Mouse (Mus musculus) midbrain, embryonic 14.5 days (tissue): ENCODE results near the gene 1810010H24Rik. TPM values are rescaled to one million over a fixed set of nuclear protein-coding genes. Genes with fewer than 3 reads are reported as not detected.
"Not testable (repeated sequence)": the region's sequence is repeated elsewhere in the genome, so short reads cannot be mapped to it uniquely, and the experiment has no call there.

Experiments
- ATAC-seq: fragments of 200-750 bp; cut with Nextera tagmentation; 2 replicates; pipeline ENCODE4 v1.8.0; 2017; ENCODE audit warnings: moderate number of reproducible peaks, moderate library complexity; ENCODE audit not compliant: low FRiP score, low TSS enrichment
- DNase-seq: peaks from one replicate; pipeline ENCODE4 v3.0.0-alpha.2; 2015
- H3K27ac ChIP-seq: fragments of 300-500 bp; sonication (generic); replicated peaks from 2 replicates; pipeline ENCODE4 v1.5.1; 2014; ENCODE audit warnings: mild to moderate bottlenecking, low read depth, low read length, moderate library complexity
- H3K27me3 ChIP-seq: fragments of 300-500 bp; sonication (generic); 2 replicates; pipeline ENCODE4 v1.6.1; 2014; ENCODE audit warnings: low read length, control low read depth, mixed read lengths; ENCODE audit not compliant: control insufficient read depth, insufficient read depth
- H3K36me3 ChIP-seq: fragments of 300-500 bp; sonication (generic); 2 replicates; pipeline ENCODE4 v1.6.1; 2014; ENCODE audit warnings: low read length, control low read depth; ENCODE audit not compliant: control insufficient read depth, insufficient read depth
- H3K4me1 ChIP-seq: fragments of 300-500 bp; sonication (generic); 2 replicates; pipeline ENCODE4 v1.6.1; 2014; ENCODE audit warnings: mild to moderate bottlenecking, antibody characterized with exemption, low read length, control low read depth; ENCODE audit not compliant: control insufficient read depth, insufficient read depth
- H3K4me2 ChIP-seq: fragments of 300-500 bp; sonication (generic); 2 replicates; pipeline ENCODE4 v1.6.1; 2014; ENCODE audit warnings: mild to moderate bottlenecking, low read length, moderate library complexity
- H3K4me3 ChIP-seq: fragments of 300-500 bp; sonication (generic); replicated peaks from 2 replicates; pipeline ENCODE4 v1.5.1; 2014; ENCODE audit warnings: low read depth, low read length
- H3K9ac ChIP-seq: fragments of 300-500 bp; sonication (generic); replicated peaks from 2 replicates; pipeline ENCODE4 v1.6.1; 2014; ENCODE audit warnings: mild to moderate bottlenecking, low read length, moderate library complexity
- H3K9me3 ChIP-seq: fragments of 300-500 bp; sonication (generic); 2 replicates; pipeline ENCODE4 v1.6.1; 2016; ENCODE audit warnings: low read length, control low read depth, mixed read lengths; ENCODE audit not compliant: control insufficient read depth
- WGBS: fragments of 180-500 bp; shearing (Covaris S2); extraction: QIAGEN DNeasy Blood & Tissue Kit; methylation state at CpG from one replicate; pipeline ENCODE4 v1.1.7; 2014; 5-methylcytosine and 5-hydroxymethylcytosine counted together
- polyA plus RNA-seq: library from polyadenylated mRNA; unstranded; fragments of >200 nt; fragmentation: Nextera tagmentation; extraction: Ambion mirVana; gene quantifications from 2 replicates; pipeline ENCODE4 v1.2.1, GENCODE M21; 2014

Gene 1810010H24Rik
- polyA plus RNA-seq, 1 experiment from 2014 or later: 9.6 TPM

DNA sequence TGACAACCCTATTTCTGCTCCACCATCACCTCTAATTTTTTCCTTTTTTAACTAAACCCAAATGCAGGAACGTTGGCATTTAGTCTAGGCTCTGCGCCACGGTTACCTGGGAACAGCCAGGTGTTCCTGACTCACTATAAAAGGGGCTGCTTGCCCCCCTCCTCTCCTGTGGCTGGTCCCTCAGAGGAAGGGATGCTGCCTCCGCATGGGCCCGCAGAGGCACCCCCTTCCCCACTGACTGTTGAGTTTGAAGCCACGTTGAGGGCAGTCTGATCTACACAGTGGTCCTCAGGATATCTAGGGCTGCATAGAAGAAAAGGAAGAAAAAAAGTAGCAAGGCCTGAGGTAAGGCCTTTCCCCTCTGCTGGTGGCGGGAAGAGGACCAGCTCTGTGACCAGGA is 14.3 kb upstream of the 1810010H24Rik start:
- 74% methylated on average over 7 of the region's 7 CpGs for WGBS
- DNase-seq (no peak), ATAC-seq (no peak)
- Histone ChIP-seq H3K36me3 (no peaks in the 10 kb centered on the region), H3K9ac (no peak overlapping the region), H3K9me3 (no peaks in the 10 kb centered on the region), H3K4me3 (no peak overlapping the region), H3K4me1 (no peaks in the 10 kb centered on the region), H3K27me3 (no peaks in the 10 kb centered on the region), H3K27ac (no peak overlapping the region), H3K4me2 (no peak overlapping the region)

DNA sequence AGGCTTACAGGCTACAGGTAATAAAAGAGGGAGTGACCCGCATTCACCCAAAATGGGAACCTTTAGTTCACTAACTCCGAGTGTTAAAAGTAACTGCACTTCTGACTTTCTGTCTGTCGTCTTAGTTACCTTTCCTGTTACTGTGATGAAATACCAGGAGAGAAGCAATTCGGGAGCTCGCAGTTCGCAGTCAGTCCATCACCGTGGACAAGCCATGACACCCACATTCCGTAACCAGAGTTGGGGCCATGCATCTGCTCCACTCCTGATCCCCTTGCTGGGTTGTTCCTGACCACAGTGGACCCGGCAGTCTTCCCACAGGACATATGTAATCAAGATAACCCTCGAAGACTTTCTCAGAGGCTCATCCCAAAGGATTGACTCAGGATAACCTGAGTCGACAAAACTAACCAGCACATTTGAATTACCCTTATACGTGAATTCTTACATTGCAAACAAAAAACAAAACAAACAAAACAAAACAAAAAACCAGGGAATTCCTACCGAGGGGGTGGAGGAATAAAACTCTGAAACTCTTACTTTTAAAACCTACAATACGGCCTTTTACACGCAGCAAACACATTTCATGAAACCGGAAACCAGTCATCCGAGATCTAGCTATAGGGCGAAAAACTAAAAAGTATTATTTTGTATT is 13.7 kb upstream of the 1810010H24Rik start:
- peak overlapping the region; percentile 72 for H3K9ac ChIP-seq
- peak overlapping the region; percentile 90 for H3K27ac ChIP-seq
- H3K4me1 ChIP-seq: no peaks in the 10 kb centered on the region
- ATAC-seq: no peak
- 46% methylated on average over 18 of the region's 18 CpGs for WGBS
- no peaks in the 10 kb centered on the region for H3K9me3 ChIP-seq
- no peaks in the 10 kb centered on the region for H3K27me3 ChIP-seq
- H3K4me3 ChIP-seq: peak overlapping the region; percentile 63
- no peak for DNase-seq
- peak overlapping the region; percentile 62 for H3K4me2 ChIP-seq
- H3K36me3 ChIP-seq: no peaks in the 10 kb centered on the region

DNA sequence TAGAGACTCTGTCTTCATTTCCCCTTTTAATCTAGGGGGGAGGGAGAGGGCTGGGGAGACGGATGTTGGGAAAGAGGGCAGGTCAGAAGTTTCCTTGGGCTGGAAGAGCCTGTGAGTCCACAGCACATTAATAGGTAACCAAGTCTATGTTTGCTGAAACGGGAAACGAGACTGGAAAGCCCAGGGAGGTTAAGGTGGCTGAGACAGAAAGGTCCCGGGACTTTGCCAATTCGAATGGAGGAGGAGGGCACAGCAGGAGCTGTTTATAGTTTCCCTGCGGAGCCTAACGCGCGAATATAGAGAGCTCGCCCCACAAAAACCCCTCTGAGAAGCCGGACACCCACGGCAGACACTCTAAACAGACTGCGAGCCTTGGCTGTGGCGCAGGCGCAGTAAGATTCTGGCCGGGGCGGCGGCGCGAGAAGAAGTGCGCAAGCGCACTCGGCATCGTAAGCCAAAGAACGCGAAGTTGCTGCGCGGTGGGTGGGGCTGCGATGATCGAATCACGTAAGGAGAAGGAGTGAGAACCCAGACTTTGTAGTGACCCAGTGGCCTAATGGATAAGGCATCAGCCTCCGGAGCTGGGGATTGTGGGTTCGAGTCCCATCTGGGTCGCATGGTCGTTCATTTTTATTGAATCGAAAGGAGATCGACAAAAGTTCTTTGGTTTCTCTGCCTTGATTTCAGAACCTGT is 13.0 kb upstream of the 1810010H24Rik start:
- H3K4me1 ChIP-seq: no peaks in the 10 kb centered on the region
- DNase-seq: peak; percentile 99
- H3K36me3 ChIP-seq: no peaks in the 10 kb centered on the region
- H3K9me3 ChIP-seq: no peaks in the 10 kb centered on the region
- ATAC-seq: peak; percentile 95
- under 1% methylated on average over 37 of the region's 37 CpGs for WGBS
- peak overlapping the region; percentile 63 for H3K4me3 ChIP-seq
- H3K27ac ChIP-seq: peak overlapping the region; percentile 90
- peak overlapping the region; percentile 72 for H3K9ac ChIP-seq
- peak overlapping the region; percentile 62 for H3K4me2 ChIP-seq
- no peaks in the 10 kb centered on the region for H3K27me3 ChIP-seq

DNA sequence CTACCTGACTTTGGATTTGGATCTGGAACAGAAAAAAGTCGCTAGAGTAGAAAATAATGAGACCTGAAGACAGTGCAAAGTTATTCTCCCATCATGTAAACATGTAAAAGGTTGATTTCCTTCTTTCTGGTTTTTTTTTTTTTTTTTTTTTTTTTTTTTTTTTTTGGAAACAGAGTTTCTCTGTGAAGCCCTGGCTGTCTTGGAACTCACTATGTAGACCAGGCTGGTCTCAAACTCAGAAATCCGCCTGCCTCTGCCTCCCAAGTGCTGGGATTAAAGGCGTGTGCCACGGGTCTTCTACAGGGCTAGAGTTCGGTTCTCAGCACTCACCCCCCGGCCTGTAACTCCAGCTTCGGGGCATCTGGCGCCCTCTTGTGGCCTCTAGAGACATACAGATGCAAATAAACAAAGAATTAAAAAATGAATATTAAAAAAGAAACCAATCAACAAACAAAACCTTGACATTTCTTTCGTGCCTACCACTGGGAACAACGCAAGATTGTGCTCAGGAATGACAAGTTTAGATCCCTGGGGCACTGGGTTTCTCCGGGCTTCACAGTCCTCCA is 11.4 kb upstream of the 1810010H24Rik start:
- DNase-seq: no peak
- no peak for ATAC-seq
- H3K4me1 ChIP-seq: no peaks in the 10 kb centered on the region

DNA sequence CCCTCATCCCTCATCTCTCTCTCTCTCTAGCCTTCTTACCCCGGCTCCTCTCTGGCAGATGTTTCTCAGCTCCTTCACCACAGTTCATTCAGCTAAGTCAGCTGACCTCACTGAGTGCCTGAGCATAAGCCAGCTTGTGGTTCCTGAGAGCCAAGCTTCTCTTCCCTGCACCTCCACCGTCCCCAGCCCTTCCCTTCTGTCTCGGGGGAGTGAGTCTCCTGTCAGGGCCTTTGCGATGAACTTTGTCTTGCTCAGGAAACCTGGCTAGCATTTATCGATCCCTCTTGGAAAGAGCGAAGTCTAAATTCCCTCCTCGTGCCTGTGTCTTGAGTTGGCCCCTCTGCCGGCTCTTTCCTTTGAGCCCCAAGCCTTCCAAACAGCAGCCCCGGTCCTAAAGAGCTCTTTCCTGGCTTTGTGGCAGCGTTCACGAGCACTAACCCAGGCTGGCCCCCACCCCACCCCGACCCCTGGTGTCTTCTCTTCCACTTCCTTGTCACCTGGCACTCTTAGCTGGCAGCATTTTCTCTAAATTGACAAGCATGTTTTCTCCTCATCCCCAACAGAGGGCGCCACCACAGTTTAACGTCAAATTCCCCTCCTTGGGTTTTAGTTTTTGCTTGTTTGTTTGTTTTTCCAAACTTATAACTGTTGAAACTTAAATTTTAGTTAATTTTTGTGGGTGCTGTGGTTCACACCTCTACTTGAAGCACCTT is 10.7 kb upstream of the 1810010H24Rik start:
- 48% methylated on average over 14 of the region's 14 CpGs for WGBS
- DNase-seq: no peak
- Histone ChIP-seq H3K27me3 (no peaks in the 10 kb centered on the region), H3K36me3 (no peaks in the 10 kb centered on the region), H3K27ac (no peak overlapping the region), H3K4me3 (no peak overlapping the region), H3K9ac (no peak overlapping the region), H3K4me1 (no peaks in the 10 kb centered on the region), H3K4me2 (no peak overlapping the region), H3K9me3 (no peaks in the 10 kb centered on the region)
- ATAC-seq: no peak

More for the DNA sequence above, 11.4 kb upstream of the 1810010H24Rik start:
- H3K9ac ChIP-seq: no peak overlapping the region
- no peaks in the 10 kb centered on the region for H3K36me3 ChIP-seq
- H3K9me3 ChIP-seq: no peaks in the 10 kb centered on the region
- no peak overlapping the region for H3K4me2 ChIP-seq
- no peaks in the 10 kb centered on the region for H3K27me3 ChIP-seq
- H3K27ac ChIP-seq: no peak overlapping the region
- no peak overlapping the region for H3K4me3 ChIP-seq
- 77% methylated on average over 11 of the region's 11 CpGs for WGBS

DNA sequence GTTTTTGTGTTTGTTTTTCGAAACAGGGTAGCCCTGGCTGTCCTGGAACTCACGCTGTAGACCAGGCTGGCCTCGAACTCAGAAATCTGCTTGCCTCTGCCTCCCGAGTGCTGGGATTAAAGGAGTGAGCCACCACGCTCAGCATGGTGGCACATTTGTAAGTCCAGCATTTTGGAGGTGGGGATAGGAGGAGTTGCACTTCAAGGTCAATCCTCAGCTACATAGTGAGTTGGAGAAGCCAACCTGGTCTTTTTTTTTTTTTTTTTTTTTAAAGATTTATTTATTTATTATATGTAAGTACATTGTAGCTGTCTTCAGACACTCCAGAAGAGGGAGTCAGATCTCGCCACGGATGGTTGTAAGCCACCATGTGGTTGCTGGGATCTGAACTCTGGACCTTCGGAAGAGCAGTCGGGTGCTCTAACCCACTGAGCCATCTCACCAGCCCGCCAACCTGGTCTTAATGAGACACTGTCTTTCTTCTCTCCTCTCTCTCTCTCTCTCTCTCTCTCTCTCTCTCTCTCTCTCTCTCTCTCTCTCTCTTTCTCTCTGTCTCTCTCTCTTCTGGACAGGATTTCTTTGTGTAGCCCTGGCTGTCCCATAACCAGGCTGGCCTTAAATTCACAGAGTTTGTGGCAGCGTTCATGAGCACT is 9.8 kb upstream of the 1810010H24Rik start:
- not testable (repeated sequence) for H3K4me2 ChIP-seq, H3K27ac ChIP-seq, H3K36me3 ChIP-seq, ATAC-seq, H3K9ac ChIP-seq, H3K9me3 ChIP-seq, H3K27me3 ChIP-seq, H3K4me1 ChIP-seq, H3K4me3 ChIP-seq, DNase-seq
- WGBS: 71% methylated on average over 11 of the region's 11 CpGs

DNA sequence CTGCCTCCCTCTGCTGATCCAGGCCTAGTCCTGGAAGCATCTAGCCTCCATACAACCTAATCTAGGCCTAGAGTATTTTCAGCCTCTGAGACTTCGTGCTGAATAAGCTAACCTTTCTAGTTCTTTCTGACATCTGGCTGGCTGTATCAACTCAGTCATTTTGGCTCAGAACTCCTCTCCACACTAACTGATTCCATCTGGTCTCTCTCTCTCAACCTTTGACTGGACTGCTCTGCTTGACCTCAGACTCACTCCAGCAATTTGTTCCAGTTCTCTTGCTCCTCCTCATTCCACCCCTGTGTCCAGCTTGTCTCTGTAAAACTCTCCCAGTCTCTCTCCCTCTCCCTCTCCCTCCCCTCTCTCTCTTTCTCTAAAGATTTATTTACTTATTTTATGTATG is 8.6 kb upstream of the 1810010H24Rik start:
- ATAC-seq (no peak), DNase-seq (no peak)
- Histone ChIP-seq H3K4me3 (no peak overlapping the region), H3K4me1 (no peaks in the 10 kb centered on the region), H3K27me3 (no peaks in the 10 kb centered on the region), H3K4me2 (no peak overlapping the region), H3K36me3 (no peaks in the 10 kb centered on the region), H3K27ac (no peak overlapping the region), H3K9ac (no peak overlapping the region), H3K9me3 (no peaks in the 10 kb centered on the region)
- 69% methylated on average over 1 of the region's 1 CpGs for WGBS

DNA sequence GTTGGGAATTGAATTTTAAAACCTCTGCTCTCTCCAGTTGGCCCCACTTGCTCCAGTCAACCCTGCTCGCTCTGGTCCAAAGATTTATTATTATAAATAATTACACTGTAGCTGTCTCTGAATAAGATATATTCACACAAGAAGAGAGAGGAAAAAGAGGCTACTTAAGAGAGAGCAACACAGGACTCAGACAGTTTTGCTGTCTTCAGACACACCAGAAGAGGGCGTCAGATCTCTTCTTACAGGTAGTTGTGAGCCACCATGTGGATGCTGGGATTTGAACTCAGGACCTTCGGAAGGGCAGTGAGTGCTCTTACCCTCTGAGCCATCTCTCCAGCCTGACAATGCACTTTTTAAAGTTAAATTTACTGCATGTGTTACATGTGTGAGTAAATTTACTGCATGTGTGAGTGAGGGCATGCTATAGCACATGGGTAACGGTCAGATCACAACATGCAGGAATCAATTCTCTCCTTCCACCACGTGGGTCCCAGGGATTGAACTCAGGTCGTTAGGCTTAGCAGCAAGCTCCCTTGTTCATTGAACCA is 8.1 kb upstream of the 1810010H24Rik start:
- no peak overlapping the region for H3K4me3 ChIP-seq
- DNase-seq (no peak), ATAC-seq (no peak)
- H3K27ac ChIP-seq: no peak overlapping the region
- H3K4me1 ChIP-seq: no peaks in the 10 kb centered on the region
- WGBS: 62% methylated on average over 6 of the region's 6 CpGs
- no peaks in the 10 kb centered on the region for H3K9me3 ChIP-seq
- no peaks in the 10 kb centered on the region for H3K36me3 ChIP-seq
- H3K4me2 ChIP-seq: no peak overlapping the region
- H3K27me3 ChIP-seq: no peaks in the 10 kb centered on the region
- H3K9ac ChIP-seq: no peak overlapping the region
